Mouse (Mus musculus): Measurements from ENCODE around the gene Cog3. TPM values are rescaled to one million over a fixed set of nuclear protein-coding genes. Genes with fewer than 3 reads are reported as not detected.

The Cog3 gene
- 6.7 and 9.9 TPM in 2 replicates for polyA plus RNA-seq (2012; rRNA removed; ENCODE audit: low replicate concordance)

DNA sequence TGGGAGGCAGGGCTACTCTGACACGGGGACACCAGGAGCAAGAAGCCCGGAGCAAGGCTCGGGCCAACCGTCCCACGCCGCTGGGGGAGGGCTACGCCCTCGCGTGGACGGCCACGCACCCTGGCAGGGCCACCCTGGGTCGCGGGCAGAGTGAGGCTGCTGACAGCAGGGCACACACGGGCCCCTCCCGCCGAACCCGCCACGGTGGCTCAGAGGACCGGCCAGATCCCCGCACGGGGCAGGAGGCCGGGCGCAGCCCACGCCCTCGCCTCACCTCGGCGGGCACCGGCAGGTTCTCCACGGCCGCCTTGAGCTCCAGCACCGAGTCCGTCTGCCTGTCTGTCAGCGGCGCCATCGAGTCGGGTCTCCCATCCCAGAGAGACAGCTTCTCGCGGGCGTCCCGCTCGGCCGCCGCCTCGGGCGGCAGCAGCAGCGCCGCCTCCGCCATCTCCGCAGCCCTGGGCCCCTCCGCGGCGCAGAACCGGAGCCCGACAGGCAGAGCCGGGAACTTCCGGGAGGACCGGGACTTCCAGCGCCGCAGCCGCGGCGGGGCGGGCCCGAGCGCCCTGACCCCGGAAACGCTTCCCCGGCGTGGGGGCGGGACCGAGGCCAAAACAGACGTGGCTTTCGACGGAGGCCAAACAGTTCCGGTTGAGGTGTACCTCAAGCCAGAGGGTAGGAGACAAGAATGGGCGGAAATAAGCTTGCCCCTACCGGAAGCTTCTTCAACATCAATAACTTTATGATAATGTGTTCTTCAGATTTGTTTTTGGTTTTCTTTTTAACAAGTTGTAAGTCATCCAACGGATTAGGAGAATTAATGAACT is at the start of gene Cog3:
Cog3 (minus strand) TSS at position 527 of the 827 bp plus-strand sequence.

DNA sequence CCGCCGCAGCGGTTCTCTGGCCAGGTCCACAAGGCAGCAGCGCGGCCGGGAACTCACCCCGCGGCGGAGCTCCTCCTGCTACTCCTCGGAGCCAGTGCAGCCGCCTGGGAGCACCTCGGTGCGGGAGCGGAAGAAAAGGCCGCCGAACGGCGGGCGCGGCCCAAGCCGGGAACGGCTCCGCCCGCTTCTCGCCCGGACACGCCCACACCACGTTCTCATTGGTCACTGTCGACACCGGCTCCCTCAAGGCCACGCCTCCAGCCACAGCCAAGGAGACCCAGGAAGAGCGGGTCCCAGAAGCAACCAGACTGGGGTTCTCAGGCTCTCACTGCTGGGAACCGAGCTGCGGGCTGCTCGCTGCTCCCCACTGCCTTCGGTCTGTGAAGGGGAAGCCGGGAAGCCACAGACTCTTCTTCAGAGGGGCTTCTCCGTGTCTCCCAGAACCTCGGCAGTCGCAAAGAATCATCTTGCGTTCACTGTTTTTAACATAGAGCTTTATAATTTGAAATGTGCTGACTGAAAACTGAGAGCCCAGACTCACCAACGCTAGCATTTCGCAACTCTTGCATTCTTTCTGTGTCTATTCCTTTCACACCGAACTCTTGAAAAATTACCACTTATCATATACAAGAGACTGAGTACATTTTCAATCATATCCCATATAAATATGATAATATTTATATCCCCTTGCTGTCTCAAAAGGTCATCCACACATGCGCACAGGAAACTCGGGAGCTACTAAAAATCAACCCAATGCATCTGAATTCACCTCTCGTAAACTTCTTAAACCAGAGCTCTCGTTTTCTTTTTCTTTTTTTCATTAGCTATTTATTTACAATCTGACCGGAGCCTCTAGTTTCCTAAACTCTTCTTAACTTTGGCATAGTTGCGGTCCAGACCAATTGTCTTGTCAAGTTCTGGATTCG is 32.8 kb upstream of the Cog3 start, which contains the start of gene Slc25a30:
Slc25a30 (minus strand) TSS at position 170 of the 926 bp plus-strand sequence.

Other genes with a start within 250 kb of the Cog3 start
- not detected in 2 replicates for gene Spert, start 161.4 kb downstream of the Cog3 start, polyA plus RNA-seq (2012; rRNA removed; ENCODE audit: low replicate concordance)
- not detected in 2 replicates for gene Erich6b, start 112.3 kb downstream of the Cog3 start, polyA plus RNA-seq (2012; rRNA removed; ENCODE audit: low replicate concordance)
- gene Slc25a30, start 32.5 kb upstream of the Cog3 start, polyA plus RNA-seq (2012; rRNA removed; ENCODE audit: low replicate concordance), result 4.3 and 8.1 TPM in 2 replicates
- 1,381 and 2,738 TPM in 2 replicates for gene Tpt1, start 90.6 kb upstream of the Cog3 start, polyA plus RNA-seq (2012; rRNA removed; ENCODE audit: low replicate concordance)
- gene Kctd4, start 200.5 kb upstream of the Cog3 start, polyA plus RNA-seq (2012; rRNA removed; ENCODE audit: low replicate concordance), result 0.29 and 0.57 TPM in 2 replicates